Mouse (Mus musculus): ENCODE results near the gene Marveld2. TPM values are rescaled to one million over a fixed set of nuclear protein-coding genes. Genes with fewer than 3 reads are reported as not detected.

Marveld2 gene
- polyA plus RNA-seq, 1 experiment: 1.4 TPM

- H3K4me3 ChIP-seq (replicated peaks; ENCODE audit: control insufficient read depth, low read depth, low read length): no peak overlapping the region
- H3K27ac ChIP-seq (ENCODE audit: control insufficient read depth, insufficient read depth, low read depth, low read length, poor library complexity): no peak overlapping the region
- no peaks in the 10 kb centered on the region for H3K4me1 ChIP-seq (ENCODE audit: control insufficient read depth, insufficient read depth, low read length)
- WGBS: 80% methylated on average over 5 of the region's 5 CpGs
- TF ChIP-seq POLR2A (IDR thresholded peaks at IDR 0.05; ENCODE audit: borderline replicate concordance, control insufficient read depth, low read depth, low read length): no peak
- TF ChIP-seq CTCF (IDR thresholded peaks at IDR 0.05; ENCODE audit: control insufficient read depth, insufficient read depth, low read length): no peak
These were observed 69.5 kb downstream of the Marveld2 start for GRCm38 (mm10) chr13:100547269-100547668.

Other genes with a start within 250 kb of the Marveld2 start
- 0.50 TPM in 1 of 2 replicates, not detected in the other for gene Naip1, start 164.1 kb downstream of the Marveld2 start, polyA plus RNA-seq (2011; ENCODE audit: insufficient read depth, insufficient read length, low replicate concordance, missing spikeins)
- 12.1 and 26.1 TPM in 2 replicates for gene Gtf2h2, start 124.4 kb downstream of the Marveld2 start, polyA plus RNA-seq (2011; ENCODE audit: insufficient read depth, insufficient read length, low replicate concordance, missing spikeins)
- gene Ocln, start 64.3 kb downstream of the Marveld2 start, polyA plus RNA-seq (2011; ENCODE audit: insufficient read depth, insufficient read length, low replicate concordance, missing spikeins): 0.60 TPM in 1 of 2 replicates, not detected in the other
- 65.5 and 83.2 TPM in 2 replicates for gene Ak6, start 34.0 kb upstream of the Marveld2 start, polyA plus RNA-seq (2011; ENCODE audit: insufficient read depth, insufficient read length, low replicate concordance, missing spikeins)
- gene Rad17, start 34.1 kb upstream of the Marveld2 start, polyA plus RNA-seq (2011; ENCODE audit: insufficient read depth, insufficient read length, low replicate concordance, missing spikeins): 5.0 and 11.9 TPM in 2 replicates
- 5.2 and 8.7 TPM in 2 replicates for gene Taf9, start 34.6 kb upstream of the Marveld2 start, polyA plus RNA-seq (2011; ENCODE audit: insufficient read depth, insufficient read length, low replicate concordance, missing spikeins)
- 11.6 and 18.3 TPM in 2 replicates for gene Ccdc125, start 52.7 kb upstream of the Marveld2 start, polyA plus RNA-seq (2011; ENCODE audit: insufficient read depth, insufficient read length, low replicate concordance, missing spikeins)
- 18.1 and 24.2 TPM in 2 replicates for gene Cdk7, start 114.0 kb upstream of the Marveld2 start, polyA plus RNA-seq (2011; ENCODE audit: insufficient read depth, insufficient read length, low replicate concordance, missing spikeins)
- gene Mrps36, start 127.7 kb upstream of the Marveld2 start, polyA plus RNA-seq (2011; ENCODE audit: insufficient read depth, insufficient read length, low replicate concordance, missing spikeins): 35.3 and 44.2 TPM in 2 replicates
- 50.0 and 67.5 TPM in 2 replicates for gene Cenph, start 158.9 kb upstream of the Marveld2 start, polyA plus RNA-seq (2011; ENCODE audit: insufficient read depth, insufficient read length, low replicate concordance, missing spikeins)
- 62.2 and 75.7 TPM in 2 replicates for gene Ccnb1, start 169.6 kb upstream of the Marveld2 start, polyA plus RNA-seq (2011; ENCODE audit: insufficient read depth, insufficient read length, low replicate concordance, missing spikeins)
- 20.7 and 23.2 TPM in 2 replicates for gene Slc30a5, start 216.5 kb upstream of the Marveld2 start, polyA plus RNA-seq (2011; ENCODE audit: insufficient read depth, insufficient read length, low replicate concordance, missing spikeins)

All from bone marrow, adult 2 months (tissue).